Mouse (Mus musculus): ENCODE measurements around the gene Ttc22. TPM values are rescaled to one million over a fixed set of nuclear protein-coding genes. Genes with fewer than 3 reads are reported as not detected.

Gene Ttc22
- total RNA-seq (2018; cell fraction: chromatin; rRNA removed) = not detected
- not detected for total RNA-seq (2018; cell fraction: cytosol; rRNA removed)
- total RNA-seq (2018; cell fraction: nucleus; rRNA removed) = not detected
- polyA plus RNA-seq (2018) = not detected in 3 replicates

GRCm38 (mm10) chr4:106622030-106622493 is at the start of gene Ttc22:
TSS of gene Ttc22 (plus strand) at chr4:106622432.
- WGBS (ENCODE audit: missing documents) = 25% methylated on average over 16 of the region's 16 CpGs
- Histone ChIP-seq H3K36me3 (ENCODE audit: inconsistent target) (no peaks in the 10 kb centered on the region), H3K79me2 (ENCODE audit: inconsistent target) (no peaks in the 10 kb centered on the region), H3K4me3 (ENCODE audit: inconsistent target) (no peak within 1 kb of the TSS), H3K27ac (no peak within 1 kb of the TSS)

DNA sequence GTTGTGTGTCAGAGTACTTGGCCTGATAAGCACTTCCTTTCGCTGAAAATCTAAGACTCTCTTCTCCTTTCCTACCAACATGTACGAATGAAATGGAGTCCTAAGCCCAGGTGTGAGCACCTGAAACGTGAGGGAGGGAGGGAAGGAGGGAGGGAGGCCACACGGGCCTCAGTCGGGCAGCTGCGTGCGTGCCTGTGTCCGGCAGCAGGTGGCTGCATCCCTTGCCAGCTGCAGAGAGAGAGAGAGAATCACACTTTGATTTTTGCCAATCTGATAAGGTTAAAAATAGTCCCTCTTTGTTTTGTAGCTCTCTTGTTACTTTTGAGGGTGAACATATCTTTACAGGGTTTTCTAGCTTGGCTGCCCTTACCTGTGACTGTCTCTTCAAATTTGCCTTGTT is 47.2 kb upstream of the Ttc22 start:
- no peak overlapping the region for H3K4me3 ChIP-seq (ENCODE audit: inconsistent target)
- peaks cover 6% of the 10 kb centered on the region; the same call in 1 of the 2 replicates for H3K79me2 ChIP-seq (ENCODE audit: inconsistent target)
- 93% methylated on average over 8 of the region's 8 CpGs for WGBS (ENCODE audit: missing documents)
- no peak overlapping the region for H3K27ac ChIP-seq
- peaks cover 16% of the 10 kb centered on the region; the same call in 1 of the 2 replicates for H3K36me3 ChIP-seq (ENCODE audit: inconsistent target)

DNA sequence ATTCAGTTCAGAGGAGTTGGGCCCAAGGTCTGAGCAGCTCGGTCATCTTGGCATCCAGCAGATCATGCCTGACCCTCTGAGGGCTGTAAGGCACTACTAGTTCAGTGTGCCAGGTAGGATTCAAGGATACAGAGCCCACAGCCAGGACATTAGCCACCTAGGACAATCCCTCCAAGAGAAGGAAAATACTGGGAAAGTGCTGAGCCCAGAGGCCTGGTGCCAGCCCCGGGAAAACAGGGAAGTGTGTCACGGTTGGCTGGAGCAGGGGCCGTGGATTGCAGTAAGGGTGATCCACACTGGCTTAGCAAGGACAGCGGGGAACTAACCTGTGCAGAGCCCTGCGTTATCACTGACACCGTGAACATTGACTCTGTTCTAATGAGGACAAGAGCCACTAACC is 44.7 kb upstream of the Ttc22 start:
- Histone ChIP-seq H3K4me3 (ENCODE audit: inconsistent target) (no peak overlapping the region), H3K79me2 (ENCODE audit: inconsistent target) (no peaks in the 10 kb centered on the region), H3K27ac (no peak overlapping the region), H3K36me3 (ENCODE audit: inconsistent target) (peaks cover 16% of the 10 kb centered on the region; the same call in 1 of the 2 replicates)
- 97% methylated on average over 7 of the region's 7 CpGs for WGBS (ENCODE audit: missing documents)

DNA sequence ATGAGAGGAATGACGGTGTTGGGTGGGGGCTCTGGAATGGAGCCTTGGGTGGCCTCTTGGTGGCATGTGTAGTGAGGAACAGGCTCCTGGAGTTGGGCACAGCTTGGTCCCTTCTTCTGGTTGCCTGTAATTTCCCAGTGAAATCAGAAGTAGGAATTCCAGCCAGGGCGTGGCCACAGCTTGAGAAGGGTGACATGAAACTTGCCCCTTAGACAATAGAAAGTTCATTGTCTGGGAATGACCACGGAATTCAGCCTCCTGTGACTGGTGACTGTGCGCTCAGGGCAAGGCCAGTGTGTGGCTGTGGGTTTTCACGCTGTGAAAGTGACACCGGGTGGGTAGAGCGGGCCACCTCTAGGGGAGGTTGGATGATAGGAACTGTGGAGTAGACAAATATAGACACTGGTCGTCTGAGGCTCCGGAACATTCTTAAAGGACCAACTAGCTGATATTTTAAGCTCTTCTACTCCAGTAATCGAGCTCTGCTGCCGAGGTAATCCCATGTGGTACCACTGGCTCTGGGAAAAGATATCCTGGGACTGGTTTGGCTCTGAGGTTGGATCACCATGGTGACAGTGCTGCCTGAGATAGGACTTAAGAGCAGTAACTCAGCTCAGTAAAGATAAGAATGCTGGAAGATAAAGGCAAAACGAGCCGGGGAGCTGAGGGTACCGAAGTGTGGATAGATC is 40.9 kb upstream of the Ttc22 start:
- WGBS (ENCODE audit: missing documents) = 96% methylated on average over 14 of the region's 14 CpGs
- H3K36me3 ChIP-seq (ENCODE audit: inconsistent target) = peaks cover 10% of the 10 kb centered on the region; the same call in 1 of the 2 replicates
- H3K4me3 ChIP-seq (ENCODE audit: inconsistent target) = no peak overlapping the region
- H3K27ac ChIP-seq = no peak overlapping the region
- no peaks in the 10 kb centered on the region for H3K79me2 ChIP-seq (ENCODE audit: inconsistent target)

DNA sequence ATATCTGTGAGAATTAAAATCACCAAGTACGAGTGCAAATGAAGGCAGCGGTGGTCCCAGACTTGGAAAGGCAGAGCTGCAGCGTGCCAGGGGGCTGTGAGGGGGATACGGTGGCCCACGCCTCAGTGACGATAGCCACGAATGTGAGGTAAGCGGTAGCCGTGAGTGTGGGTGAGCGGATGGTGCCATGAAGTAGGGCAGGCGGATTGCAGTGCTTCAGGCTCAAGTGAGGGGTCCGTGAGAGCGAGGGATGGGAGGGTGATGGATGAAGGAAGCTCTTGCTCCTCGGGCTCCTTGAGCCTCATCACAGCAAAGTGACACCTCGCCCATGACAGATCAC is 40.4 kb upstream of the Ttc22 start:
- Histone ChIP-seq H3K36me3 (ENCODE audit: inconsistent target) (peaks cover 16% of the 10 kb centered on the region; the same call in 1 of the 2 replicates), H3K79me2 (ENCODE audit: inconsistent target) (no peaks in the 10 kb centered on the region), H3K4me3 (ENCODE audit: inconsistent target) (no peak overlapping the region), H3K27ac (no peak overlapping the region)
- WGBS (ENCODE audit: missing documents) = 94% methylated on average over 15 of the region's 15 CpGs

GRCm38 (mm10) chr4:106582428-106583153 is 39.6 kb upstream of the Ttc22 start:
- no peak overlapping the region for H3K27ac ChIP-seq
- no peaks in the 10 kb centered on the region for H3K79me2 ChIP-seq (ENCODE audit: inconsistent target)
- WGBS (ENCODE audit: missing documents) = 84% methylated on average over 12 of the region's 12 CpGs
- peaks cover 20% of the 10 kb centered on the region; the same call in 1 of the 2 replicates for H3K36me3 ChIP-seq (ENCODE audit: inconsistent target)
- H3K4me3 ChIP-seq (ENCODE audit: inconsistent target) = no peak overlapping the region

DNA sequence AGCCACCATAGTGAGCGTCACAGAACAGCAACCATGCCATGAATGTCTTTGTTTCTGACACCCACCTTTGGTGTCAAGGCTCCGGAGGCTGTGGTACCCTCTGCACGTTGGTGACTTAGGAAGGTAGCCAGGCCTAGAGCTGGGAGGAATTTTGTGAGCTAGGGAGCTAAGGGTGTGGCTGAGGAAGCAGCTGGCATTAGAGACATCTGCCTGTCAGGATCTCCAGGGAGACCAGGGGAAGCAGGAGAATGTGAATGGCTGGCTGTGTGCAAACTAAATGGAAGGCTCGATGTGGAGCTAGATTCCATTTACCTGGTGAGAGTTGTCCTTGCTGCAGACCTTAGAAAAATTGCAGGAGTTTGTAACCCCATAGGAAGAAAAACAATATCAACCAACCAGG is 37.6 kb upstream of the Ttc22 start:
- H3K36me3 ChIP-seq (ENCODE audit: inconsistent target) = peaks cover 11% of the 10 kb centered on the region; the same call in 1 of the 2 replicates
- 92% methylated on average over 4 of the region's 4 CpGs for WGBS (ENCODE audit: missing documents)
- no peak overlapping the region for H3K4me3 ChIP-seq (ENCODE audit: inconsistent target)
- H3K79me2 ChIP-seq (ENCODE audit: inconsistent target) = no peaks in the 10 kb centered on the region
- H3K27ac ChIP-seq = no peak overlapping the region

- Histone ChIP-seq H3K4me3 (ENCODE audit: inconsistent target) (no peak overlapping the region), H3K36me3 (ENCODE audit: inconsistent target) (peaks cover 11% of the 10 kb centered on the region; the same call in 1 of the 2 replicates), H3K27ac (no peak overlapping the region), H3K79me2 (ENCODE audit: inconsistent target) (no peaks in the 10 kb centered on the region)
- WGBS (ENCODE audit: missing documents) = 92% methylated on average over 6 of the region's 6 CpGs
Observed at GRCm38 (mm10) chr4:106587075-106587474, 35.2 kb upstream of the Ttc22 start.

DNA sequence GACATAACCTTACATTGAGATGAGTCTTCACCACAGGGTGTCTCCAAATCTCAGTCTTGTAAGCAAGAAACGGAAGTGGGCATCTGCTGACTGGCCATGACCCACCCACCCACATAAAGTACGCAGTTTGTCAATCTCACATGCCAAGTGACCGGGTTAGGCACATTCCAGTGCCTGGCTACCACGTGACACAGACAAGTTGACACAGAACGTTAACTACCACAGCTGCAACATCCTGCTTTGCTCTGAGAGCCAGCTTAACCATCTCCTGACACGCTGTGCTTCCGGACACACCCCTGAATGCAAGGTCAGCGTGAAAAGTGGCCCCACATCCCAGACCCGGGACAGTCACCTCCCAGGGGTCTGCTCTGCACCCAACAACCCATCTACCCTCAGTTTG is 32.1 kb upstream of the Ttc22 start:
- WGBS (ENCODE audit: missing documents) = 85% methylated on average over 9 of the region's 9 CpGs
- Histone ChIP-seq H3K4me3 (ENCODE audit: inconsistent target) (no peak overlapping the region), H3K36me3 (ENCODE audit: inconsistent target) (peaks cover 11% of the 10 kb centered on the region; the same call in 1 of the 2 replicates), H3K27ac (no peak overlapping the region), H3K79me2 (ENCODE audit: inconsistent target) (no peaks in the 10 kb centered on the region)

- Histone ChIP-seq H3K79me2 (ENCODE audit: inconsistent target) (no peaks in the 10 kb centered on the region), H3K27ac (no peak overlapping the region), H3K36me3 (ENCODE audit: inconsistent target) (peaks cover 11% of the 10 kb centered on the region; the same call in 1 of the 2 replicates), H3K4me3 (ENCODE audit: inconsistent target) (no peak overlapping the region)
- WGBS (ENCODE audit: missing documents) = 84% methylated on average over 8 of the region's 9 CpGs
Observed at GRCm38 (mm10) chr4:106590871-106591270, 31.4 kb upstream of the Ttc22 start.

- no peak overlapping the region for H3K4me3 ChIP-seq (ENCODE audit: inconsistent target)
- no peaks in the 10 kb centered on the region for H3K79me2 ChIP-seq (ENCODE audit: inconsistent target)
- H3K27ac ChIP-seq = no peak overlapping the region
- H3K36me3 ChIP-seq (ENCODE audit: inconsistent target) = no peaks in the 10 kb centered on the region
- 64% methylated on average over 7 of the region's 7 CpGs for WGBS (ENCODE audit: missing documents)
Observed at GRCm38 (mm10) chr4:106593636-106594035, 28.6 kb upstream of the Ttc22 start.

GRCm38 (mm10) chr4:106596200-106596599 is 26.0 kb upstream of the Ttc22 start:
- no peak overlapping the region for H3K4me3 ChIP-seq (ENCODE audit: inconsistent target)
- H3K79me2 ChIP-seq (ENCODE audit: inconsistent target) = no peaks in the 10 kb centered on the region
- 67% methylated on average over 3 of the region's 3 CpGs for WGBS (ENCODE audit: missing documents)
- no peak overlapping the region for H3K27ac ChIP-seq
- no peaks in the 10 kb centered on the region for H3K36me3 ChIP-seq (ENCODE audit: inconsistent target)

GRCm38 (mm10) chr4:106597055-106597454 is 25.2 kb upstream of the Ttc22 start:
- 86% methylated on average over 9 of the region's 9 CpGs for WGBS (ENCODE audit: missing documents)
- Histone ChIP-seq H3K4me3 (ENCODE audit: inconsistent target) (no peak overlapping the region), H3K27ac (no peak overlapping the region), H3K79me2 (ENCODE audit: inconsistent target) (no peaks in the 10 kb centered on the region), H3K36me3 (ENCODE audit: inconsistent target) (no peaks in the 10 kb centered on the region)

GRCm38 (mm10) chr4:106597741-106598140 is 24.5 kb upstream of the Ttc22 start:
- Histone ChIP-seq H3K79me2 (ENCODE audit: inconsistent target) (no peaks in the 10 kb centered on the region), H3K27ac (no peak overlapping the region), H3K4me3 (ENCODE audit: inconsistent target) (no peak overlapping the region), H3K36me3 (ENCODE audit: inconsistent target) (no peaks in the 10 kb centered on the region)
- 91% methylated on average over 4 of the region's 4 CpGs for WGBS (ENCODE audit: missing documents)

DNA sequence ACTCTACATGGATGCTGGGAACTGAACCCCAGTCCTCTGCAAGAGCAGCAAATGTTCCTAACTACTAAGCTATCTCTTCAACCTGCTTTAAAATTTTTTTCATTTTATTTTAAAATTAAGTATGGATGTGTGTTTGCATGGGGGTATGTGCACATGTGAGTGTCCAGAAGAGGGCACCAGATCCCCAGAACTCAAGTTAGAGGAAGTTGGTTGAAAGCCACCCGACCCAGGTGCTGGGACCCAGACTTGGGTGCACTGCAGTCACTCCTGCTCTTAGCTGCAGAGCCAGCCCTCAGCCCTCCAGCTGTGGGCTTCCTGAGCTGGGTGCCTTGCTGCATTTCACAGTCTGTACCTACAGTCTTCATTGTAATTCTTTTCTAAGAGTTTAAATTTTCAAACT is 22.8 kb upstream of the Ttc22 start:
- Histone ChIP-seq H3K36me3 (ENCODE audit: inconsistent target) (no peaks in the 10 kb centered on the region), H3K27ac (no peak overlapping the region), H3K79me2 (ENCODE audit: inconsistent target) (no peaks in the 10 kb centered on the region), H3K4me3 (ENCODE audit: inconsistent target) (no peak overlapping the region)
- WGBS (ENCODE audit: missing documents) = 25% methylated on average over 1 of the region's 1 CpGs
